Mouse (Mus musculus): ENCODE results near the gene Edc3.

- TF ChIP-seq CTCF (IDR thresholded peaks at IDR 0.05; ENCODE audit: low read depth) (no peak), EP300 (IDR thresholded peaks at IDR 0.05; ENCODE audit: low read depth) (peak; percentile 67)
These were observed 49.2 kb downstream of the Edc3 start for GRCm38 (mm10) chr9:57757578-57757977.

Measured in liver, embryonic 14.5 days (tissue).